Mouse (Mus musculus) kidney, adult 10 weeks (tissue): ENCODE results near the gene Tmsb15a. TPM values are rescaled to one million over a fixed set of nuclear protein-coding genes. Genes with fewer than 3 reads are reported as not detected.

ENCODE experiments used
- polyA plus RNA-seq: library from polyadenylated mRNA; stranded (reverse); fragments of 350-450 nt; fragmentation: Illumina TruSeq; extraction: RNeasy Lipid Tissue Mini Kit (QIAGEN cat#74804); gene quantifications from one replicate; pipeline ENCODE4 v1.2.3, GENCODE M21; 2014; ENCODE audit warnings: low read depth, low replicate concordance

The Tmsb15a gene
- polyA plus RNA-seq: not detected

GRCm38 (mm10) chrX:135725161-135725560, at the start of gene Tmsb15a:
Tmsb15a (minus strand) TSS chrX:135725261.

GRCm38 (mm10) chrX:135742304-135743055, 17.4 kb upstream of the Tmsb15a start, which contains the start of the genes Armcx5 and Gprasp1:
Armcx5 (plus strand) TSS chrX:135742733.
Gprasp1 (plus strand) TSS chrX:135742733.

DNA sequence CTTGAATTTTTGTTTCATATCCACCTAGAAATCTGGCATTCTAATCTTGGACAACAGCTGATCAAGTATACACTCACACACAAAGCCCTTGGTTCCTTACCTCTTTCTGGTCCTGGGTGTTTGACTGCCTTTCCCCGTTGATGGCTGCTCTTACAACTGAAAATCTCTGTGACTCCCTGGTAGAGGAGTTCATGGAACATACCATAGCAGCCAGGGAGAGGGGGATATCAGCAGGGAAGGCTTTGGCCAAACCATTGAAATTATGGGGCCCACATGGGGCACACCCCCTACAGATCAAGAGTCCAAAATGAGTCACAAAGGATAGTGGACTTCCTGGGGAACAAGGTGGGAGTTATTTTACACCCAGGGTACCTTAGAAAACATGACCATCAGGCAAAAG, 31.4 kb downstream of the Tmsb15a start, which contains the start of gene Tcp11x2:
Tcp11x2 (minus strand) TSS at position 158 of the 400 bp plus-strand sequence.

Other genes with a start within 250 kb of the Tmsb15a start
- gene AV320801, start 230.7 kb downstream of the Tmsb15a start, polyA plus RNA-seq: not detected
- not detected for gene Nxf7, start 126.5 kb downstream of the Tmsb15a start, polyA plus RNA-seq
- not detected for gene Prame, start 97.6 kb downstream of the Tmsb15a start, polyA plus RNA-seq
- not detected for gene Tcp11x2, start 31.5 kb downstream of the Tmsb15a start, polyA plus RNA-seq
- gene Armcx5, start 17.5 kb upstream of the Tmsb15a start, polyA plus RNA-seq: 8.2 TPM
- 31.5 TPM for gene Gprasp1, start 17.5 kb upstream of the Tmsb15a start, polyA plus RNA-seq
- 26.7 TPM for gene Bhlhb9, start 72.3 kb upstream of the Tmsb15a start, polyA plus RNA-seq
- 3.8 TPM for gene Gprasp2, start 113.8 kb upstream of the Tmsb15a start, polyA plus RNA-seq